Mouse (Mus musculus): ENCODE data around the gene Fut2.
"Not testable (repeated sequence)": the region's sequence is repeated elsewhere in the genome, so short reads cannot be mapped to it uniquely, and the experiment has no call there.

The Fut2 gene

DNA sequence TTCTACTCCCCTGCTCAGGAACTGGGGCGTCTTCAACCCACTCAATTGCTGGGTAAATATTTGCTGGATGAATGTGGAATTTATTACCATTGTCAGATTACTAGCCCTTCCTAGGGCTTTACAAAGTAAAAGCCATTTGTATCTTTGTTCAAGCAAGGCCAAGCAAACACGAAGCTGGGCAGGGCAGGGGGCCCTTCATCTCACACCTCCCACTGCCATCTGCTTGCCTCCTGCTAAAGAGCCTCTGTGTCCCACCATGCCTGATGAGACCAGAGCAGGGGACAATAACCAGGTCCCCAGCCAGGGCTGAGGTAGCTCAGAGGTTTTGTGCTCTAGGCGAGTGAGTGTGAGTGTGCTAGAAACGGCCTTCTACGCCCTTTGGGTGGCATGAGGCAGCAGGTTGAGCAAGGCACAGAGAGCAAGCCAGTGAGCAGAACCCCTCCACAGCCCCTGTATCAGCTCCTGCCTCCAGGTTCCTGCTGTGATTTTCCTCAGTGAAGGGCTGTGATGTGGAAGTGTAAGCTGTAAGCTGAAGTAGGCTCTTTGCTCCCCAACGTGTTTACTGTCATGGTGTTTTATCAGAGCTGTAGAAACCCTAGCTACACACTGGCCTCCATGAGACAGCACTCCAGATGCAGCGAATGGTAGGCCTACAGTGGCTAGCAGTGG is 11.6 kb upstream of the Fut2 start:
- no peak for DNase-seq (ENCODE audit: low spot score in 2 of 2)

DNA sequence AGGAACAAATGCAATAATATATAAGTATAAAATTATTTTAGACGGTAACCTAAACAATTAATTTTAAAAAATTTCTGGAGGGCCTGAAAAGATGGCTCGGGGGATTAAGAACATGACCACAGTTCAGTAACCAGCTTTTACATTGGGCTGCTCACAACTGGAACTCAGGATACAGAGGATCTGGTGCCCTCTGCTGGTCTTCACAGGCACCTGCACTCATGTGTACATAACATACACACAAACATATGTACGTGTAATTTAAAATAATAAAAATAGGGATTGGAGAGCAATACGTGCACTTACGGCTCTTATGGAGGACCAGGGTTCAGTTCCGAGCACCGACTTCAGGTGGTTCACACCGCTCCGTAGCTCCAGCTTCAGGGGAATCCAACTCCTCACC is 2.7 kb upstream of the Fut2 start:
- DNase-seq (ENCODE audit: low spot score in 2 of 2): no peak

DNA sequence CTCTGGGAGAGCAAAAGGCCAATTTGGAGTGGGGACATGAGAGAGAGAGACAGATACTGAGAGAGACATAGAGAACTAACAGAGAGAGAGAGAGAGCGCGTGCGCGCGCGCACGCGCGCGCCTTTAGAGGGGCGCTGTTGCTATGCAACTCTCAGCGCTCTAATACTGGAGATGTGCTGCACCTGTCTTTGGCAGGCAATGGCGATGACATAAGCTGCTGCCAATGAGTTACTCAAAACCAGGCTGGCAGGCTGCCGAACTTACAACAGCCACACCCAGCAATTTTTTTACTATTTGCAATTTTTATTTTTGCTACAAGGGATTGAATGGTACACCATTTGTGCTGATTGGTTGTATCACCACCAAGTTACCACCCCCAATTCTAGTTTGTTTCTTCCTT is 1.6 kb upstream of the Fut2 start:
- DNase-seq (ENCODE audit: low spot score in 2 of 2): no peak

DNA sequence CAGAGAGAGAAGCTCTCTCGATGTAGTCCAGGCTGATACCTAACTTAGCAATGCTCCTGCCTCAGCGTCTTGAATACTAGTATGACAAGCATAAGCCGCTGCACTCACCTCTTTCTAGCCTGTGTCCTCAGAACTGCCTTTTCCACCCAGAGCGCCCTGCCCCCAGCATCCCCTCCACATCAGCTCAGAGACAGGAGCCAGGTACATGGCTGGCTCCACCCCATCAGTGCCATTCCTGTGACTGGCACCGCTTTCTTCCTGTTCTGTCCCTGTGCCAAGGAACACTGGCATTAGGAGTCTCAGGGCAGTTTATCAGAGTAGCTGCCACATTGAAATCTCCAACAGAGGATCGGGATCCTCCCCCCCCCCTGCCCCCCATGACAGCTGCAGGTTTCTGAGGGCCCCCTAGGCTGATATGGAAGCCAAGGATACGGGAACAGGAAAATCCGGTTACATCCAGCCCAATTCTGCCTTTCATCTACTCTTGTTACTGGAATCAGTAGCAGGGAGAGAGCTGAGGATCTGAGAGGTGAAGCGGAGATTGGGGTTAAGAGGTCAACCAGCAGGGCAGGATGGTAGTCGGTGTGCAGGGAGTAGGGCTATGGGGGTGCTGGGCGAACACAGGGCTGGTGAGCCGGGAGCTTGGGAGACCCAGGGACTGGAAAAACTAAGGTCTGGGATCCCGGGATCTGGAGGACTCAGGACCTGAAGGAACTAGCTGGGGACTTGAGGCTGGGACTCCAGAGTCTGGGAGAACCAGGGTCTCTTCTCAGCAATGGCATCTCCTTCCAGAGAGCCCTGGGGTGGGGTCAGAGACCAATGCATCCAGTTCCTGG is 673 bp downstream of the Fut2 start:
- DNase-seq (ENCODE audit: low spot score in 2 of 2): no peak

DNA sequence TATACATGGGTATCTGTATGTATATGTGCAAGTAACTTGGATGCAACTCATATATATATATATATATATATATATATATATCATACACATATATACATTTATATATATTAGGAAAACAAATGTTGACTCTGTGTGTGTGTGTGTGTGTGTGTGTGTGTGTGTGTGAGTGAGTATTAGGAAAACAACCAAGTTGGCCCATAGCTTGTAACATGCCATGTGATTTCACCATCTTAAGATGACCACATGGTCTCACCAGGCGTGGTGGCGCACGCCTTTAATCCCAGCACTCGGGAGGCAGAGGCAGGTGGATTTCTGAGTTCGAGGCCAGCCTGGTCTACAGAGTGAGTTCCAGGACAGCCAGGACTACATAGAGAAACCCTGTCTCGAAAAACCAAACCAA is 4.5 kb downstream of the Fut2 start:
- DNase-seq (ENCODE audit: low spot score in 2 of 2): not testable (repeated sequence)

GRCm38 (mm10) chr7:45660746-45661478 is 5.3 kb downstream of the Fut2 start:
- no peak for DNase-seq (ENCODE audit: low spot score in 2 of 2)

GRCm38 (mm10) chr7:45654424-45655047 is 11.7 kb downstream of the Fut2 start:
- no peak for DNase-seq (ENCODE audit: low spot score in 2 of 2)

DNA sequence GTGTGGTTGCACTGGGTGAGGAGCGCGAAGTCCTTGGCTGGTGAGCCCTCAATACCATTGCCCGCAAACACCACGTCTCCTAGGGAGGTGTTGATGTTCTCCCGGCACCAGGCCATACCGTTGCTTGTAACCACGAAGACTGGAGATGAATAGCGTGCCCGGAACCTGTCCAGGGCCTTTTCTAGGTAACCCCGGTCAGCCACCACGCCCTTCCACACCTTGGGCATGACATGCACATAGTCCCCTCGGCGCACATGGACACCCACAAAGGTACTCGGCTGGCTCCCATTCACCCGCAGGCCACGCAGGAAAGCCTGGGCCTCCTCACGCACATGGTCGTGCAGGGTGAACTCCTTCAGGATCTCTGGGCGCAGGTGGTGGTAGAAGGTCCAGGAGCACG is 15.7 kb downstream of the Fut2 start:
- DNase-seq (ENCODE audit: low spot score in 2 of 2): not testable (repeated sequence)

GRCm38 (mm10) chr7:45649351-45649750 is 16.8 kb downstream of the Fut2 start:
- DNase-seq (ENCODE audit: low spot score in 2 of 2): no peak

- DNase-seq (ENCODE audit: low spot score in 2 of 2): no peak
Observed at GRCm38 (mm10) chr7:45646671-45647070, 19.5 kb downstream of the Fut2 start.

GRCm38 (mm10) chr7:45645591-45645971 is 20.6 kb downstream of the Fut2 start:
- DNase-seq (ENCODE audit: low spot score in 2 of 2): no peak

GRCm38 (mm10) chr7:45644872-45645590 is 21.2 kb downstream of the Fut2 start:
- DNase-seq (ENCODE audit: low spot score in 2 of 2): no peak

GRCm38 (mm10) chr7:45644183-45644582 is 22.0 kb downstream of the Fut2 start:
- peak; percentile 56 to 68 for DNase-seq (ENCODE audit: low spot score in 2 of 2)

DNA sequence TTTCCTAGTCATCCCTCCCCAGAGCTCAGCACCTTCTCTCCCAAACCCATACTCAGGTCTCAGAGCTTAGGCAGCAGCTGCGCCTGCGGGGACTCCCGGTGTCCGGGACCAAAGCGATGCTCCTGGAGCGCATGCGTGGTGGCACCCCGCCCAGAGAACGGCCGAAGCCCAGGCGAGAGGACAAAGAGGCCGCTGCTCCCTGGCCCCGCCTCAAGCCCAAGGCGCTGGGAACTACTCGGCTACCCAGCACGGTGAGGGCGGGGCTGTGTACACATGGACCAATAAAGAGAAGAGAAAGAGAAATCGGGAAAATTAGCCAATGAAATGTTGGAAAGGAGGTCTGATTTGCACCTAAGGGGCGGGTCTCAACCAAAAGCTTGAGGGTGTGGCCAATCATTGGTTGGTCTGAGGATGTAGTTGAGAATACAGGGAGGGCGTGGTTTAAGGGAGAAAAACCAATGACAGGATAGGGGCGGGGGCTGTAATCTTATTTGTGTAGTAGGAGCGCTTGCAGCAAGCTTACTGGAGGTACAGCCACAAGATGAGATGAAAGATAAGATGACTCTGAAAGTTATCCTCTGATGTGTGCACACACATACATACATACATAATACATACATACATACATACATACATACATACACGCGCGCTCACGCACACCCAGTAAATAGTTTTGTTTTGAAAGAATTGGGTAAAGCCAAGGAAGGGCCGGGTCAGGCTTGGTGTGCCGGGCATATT is 22.6 kb downstream of the Fut2 start:
- DNase-seq (ENCODE audit: low spot score in 2 of 2): peak; percentile 84 to 90

GRCm38 (mm10) chr7:45642503-45643255 is 23.5 kb downstream of the Fut2 start:
- DNase-seq (ENCODE audit: low spot score in 2 of 2): no peak

GRCm38 (mm10) chr7:45642083-45642482 is 24.1 kb downstream of the Fut2 start:
- DNase-seq (ENCODE audit: low spot score in 2 of 2): no peak

GRCm38 (mm10) chr7:45641391-45642040 is 24.7 kb downstream of the Fut2 start:
- no peak for DNase-seq (ENCODE audit: low spot score in 2 of 2)

- no peak for DNase-seq (ENCODE audit: low spot score in 2 of 2)
Observed at GRCm38 (mm10) chr7:45640191-45640957, 25.8 kb downstream of the Fut2 start.

- DNase-seq (ENCODE audit: low spot score in 2 of 2): no peak
Observed at GRCm38 (mm10) chr7:45639561-45640027, 26.6 kb downstream of the Fut2 start, which contains the start of gene Mamstr. Gene Mamstr (plus strand): TSS chr7:45639977.

Measured in frontal cortex, postnatal 14 days (tissue).